Mouse (Mus musculus) spleen, adult 2 months (tissue): ENCODE results near the gene Vnn1.

Experiments used
- CTCF ChIP-seq: fragments of 200-500 bp; IDR thresholded peaks from 2 replicates; pipeline ENCODE4 v1.5.1; 2011; ENCODE audit warnings: mild to moderate bottlenecking, inconsistent platforms; ENCODE audit not compliant: insufficient read depth, insufficient read length, insufficient replicate concordance; ENCODE audit errors: extremely low read depth
- POLR2A ChIP-seq: fragments of 200-500 bp; IDR thresholded peaks from 2 replicates; pipeline ENCODE4 v1.6.1; 2011; ENCODE audit warnings: low read depth, low read length, inconsistent platforms

GRCm38 (mm10) chr10:23937613-23938012, 43.1 kb downstream of the Vnn1 start:
- no peak for TF ChIP-seq CTCF
- no peak for TF ChIP-seq POLR2A
